Mouse (Mus musculus) heart, embryonic 16.5 days (tissue): ENCODE measurements around the gene Cmtm1. TPM values are rescaled to one million over a fixed set of nuclear protein-coding genes. Genes with fewer than 3 reads are reported as not detected.

Experiments used
- ATAC-seq: fragments of 200-750 bp; cut with Nextera tagmentation; replicated peaks from 2 replicates; pipeline ENCODE4 v1.8.0; 2017; ENCODE audit warnings: moderate number of reproducible peaks; ENCODE audit not compliant: insufficient read depth, low FRiP score; ENCODE audit errors: extremely low read depth
- H3K27ac ChIP-seq: fragments of 300-500 bp; sonication (generic); 2 replicates; pipeline ENCODE4 v1.5.1; 2014; ENCODE audit warnings: mild to moderate bottlenecking, low read length, control low read depth, moderate library complexity
- H3K27me3 ChIP-seq: fragments of 300-500 bp; sonication (generic); 2 replicates; pipeline ENCODE4 v1.6.1; 2014; ENCODE audit warnings: low read length, mixed read lengths; ENCODE audit not compliant: control insufficient read depth, insufficient read depth
- H3K36me3 ChIP-seq: fragments of 300-500 bp; sonication (generic); 2 replicates; pipeline ENCODE4 v1.6.1; 2014; ENCODE audit not compliant: control insufficient read depth, insufficient read depth
- H3K4me1 ChIP-seq: fragments of 300-500 bp; sonication (generic); 2 replicates; pipeline ENCODE4 v1.6.1; 2014; ENCODE audit warnings: low read length, mixed read lengths; ENCODE audit not compliant: control insufficient read depth, insufficient read depth
- H3K4me2 ChIP-seq: fragments of 300-500 bp; sonication (generic); 2 replicates; pipeline ENCODE4 v1.6.1; 2014; ENCODE audit warnings: low read depth, mild to moderate bottlenecking, control low read depth, low read length
- H3K4me3 ChIP-seq: fragments of 300-500 bp; sonication (generic); 2 replicates; pipeline ENCODE4 v1.5.1; 2014; ENCODE audit warnings: mild to moderate bottlenecking, control low read depth, low read length
- H3K9ac ChIP-seq: fragments of 300-500 bp; sonication (generic); 2 replicates; pipeline ENCODE4 v1.6.1; 2014; ENCODE audit warnings: low read length, control low read depth
- H3K9me3 ChIP-seq: fragments of 300-500 bp; sonication (generic); replicated peaks from 2 replicates; pipeline ENCODE4 v1.6.1; 2016; ENCODE audit warnings: low read length; ENCODE audit not compliant: control insufficient read depth
- WGBS: fragments of 180-500 bp; shearing (Covaris S2); extraction: QIAGEN DNeasy Blood & Tissue Kit; methylation state at CpG from one replicate; pipeline ENCODE4 v1.1.7; 2014; 5-methylcytosine and 5-hydroxymethylcytosine counted together
- polyA plus RNA-seq: library from polyadenylated mRNA; unstranded; fragments of >200 nt; fragmentation: Nextera tagmentation; extraction: Ambion mirVana; gene quantifications from 2 replicates; pipeline ENCODE4 v1.2.1, GENCODE M21; 2015

Gene Cmtm1
- polyA plus RNA-seq, 1 experiment from 2014 or later = not detected

GRCm38 (mm10) chr8:104250439-104251367, 59.2 kb downstream of the Cmtm1 start, which contains the start of gene Cklf:
TSS of gene Cklf (plus strand) at chr8:104250861.
- Histone ChIP-seq H3K4me1 (peaks cover 13% of the 10 kb centered on the region), H3K27me3 (no peaks in the 10 kb centered on the region), H3K4me2 (peak within 1 kb of the TSS; percentile 70), H3K9me3 (no peaks in the 10 kb centered on the region), H3K27ac (peak within 1 kb of the TSS; percentile 81), H3K4me3 (peak within 1 kb of the TSS; percentile 88), H3K9ac (peak within 1 kb of the TSS; percentile 88), H3K36me3 (no peaks in the 10 kb centered on the region)
- peak; percentile 83 for ATAC-seq
- WGBS = 4% methylated on average over 41 of the region's 41 CpGs

- H3K27me3 ChIP-seq = no peaks in the 10 kb centered on the region
- peaks cover 13% of the 10 kb centered on the region for H3K4me1 ChIP-seq
- no peak overlapping the region for H3K27ac ChIP-seq
- no peaks in the 10 kb centered on the region for H3K36me3 ChIP-seq
- no peak for ATAC-seq
- H3K9me3 ChIP-seq = no peaks in the 10 kb centered on the region
- WGBS = 77% methylated on average over 7 of the region's 7 CpGs
- no peak overlapping the region for H3K9ac ChIP-seq
- no peak overlapping the region for H3K4me3 ChIP-seq
- no peak overlapping the region for H3K4me2 ChIP-seq
Measured at GRCm38 (mm10) chr8:104249442-104249996, 60.4 kb downstream of the Cmtm1 start.

GRCm38 (mm10) chr8:104248276-104248675, 61.7 kb downstream of the Cmtm1 start, which contains the start of gene Tk2:
TSS of gene Tk2 (minus strand) at chr8:104248558.
- Histone ChIP-seq H3K36me3 (no peaks in the 10 kb centered on the region), H3K4me2 (peak within 1 kb of the TSS; percentile 68), H3K9me3 (no peaks in the 10 kb centered on the region), H3K27ac (peak within 1 kb of the TSS; percentile 6; the same call in 1 of the 2 replicates), H3K27me3 (no peaks in the 10 kb centered on the region), H3K9ac (peak within 1 kb of the TSS; percentile 83), H3K4me3 (peak within 1 kb of the TSS; percentile 82), H3K4me1 (peaks cover 13% of the 10 kb centered on the region)
- WGBS = under 1% methylated on average over 28 of the region's 28 CpGs
- peak; percentile 81 for ATAC-seq

- peaks cover under 1% of the 10 kb centered on the region; the same call in 1 of the 2 replicates for H3K36me3 ChIP-seq
- H3K9me3 ChIP-seq = no peaks in the 10 kb centered on the region
- H3K27ac ChIP-seq = 0 out of 2 replicates have a peak overlapping the region, but pooled peaks have one; percentile 4
- WGBS = 4% methylated on average over 11 of the region's 11 CpGs
- H3K27me3 ChIP-seq = no peaks in the 10 kb centered on the region
- H3K9ac ChIP-seq = peak overlapping the region; percentile 83
- H3K4me2 ChIP-seq = peak overlapping the region; percentile 68
- H3K4me3 ChIP-seq = peak overlapping the region; percentile 82
- no peak for ATAC-seq
- H3K4me1 ChIP-seq = peaks cover 13% of the 10 kb centered on the region
Measured at GRCm38 (mm10) chr8:104247908-104248275, 62.1 kb downstream of the Cmtm1 start.

- peaks cover 3% of the 10 kb centered on the region; the same call in 1 of the 2 replicates for H3K36me3 ChIP-seq
- H3K9me3 ChIP-seq = no peaks in the 10 kb centered on the region
- no peak for ATAC-seq
- H3K4me3 ChIP-seq = peak overlapping the region; percentile 82
- H3K27ac ChIP-seq = no peak overlapping the region
- no peaks in the 10 kb centered on the region for H3K27me3 ChIP-seq
- peak overlapping the region; percentile 68 for H3K4me2 ChIP-seq
- peaks cover 13% of the 10 kb centered on the region for H3K4me1 ChIP-seq
- peak overlapping the region; percentile 83 for H3K9ac ChIP-seq
- 65% methylated on average over 22 of the region's 22 CpGs for WGBS
Measured at GRCm38 (mm10) chr8:104247054-104247907, 62.7 kb downstream of the Cmtm1 start.

GRCm38 (mm10) chr8:104246621-104247020, 63.3 kb downstream of the Cmtm1 start:
- Histone ChIP-seq H3K4me1 (peaks cover 11% of the 10 kb centered on the region), H3K9me3 (no peaks in the 10 kb centered on the region), H3K4me3 (no peak overlapping the region), H3K36me3 (peaks cover 3% of the 10 kb centered on the region; the same call in 1 of the 2 replicates), H3K27me3 (no peaks in the 10 kb centered on the region), H3K9ac (no peak overlapping the region), H3K27ac (no peak overlapping the region), H3K4me2 (no peak overlapping the region)
- 82% methylated on average over 4 of the region's 4 CpGs for WGBS
- no peak for ATAC-seq

Other genes with a start within 250 kb of the Cmtm1 start
- 48.8 and 51.0 TPM in 2 replicates for gene Cdh5, start 208.5 kb downstream of the Cmtm1 start, polyA plus RNA-seq
- gene Bean1, start 139.7 kb downstream of the Cmtm1 start, polyA plus RNA-seq = 0.76 and 0.94 TPM in 2 replicates
- 11.4 and 12.9 TPM in 2 replicates for gene Tk2, start 61.6 kb downstream of the Cmtm1 start, polyA plus RNA-seq
- 24.9 and 27.2 TPM in 2 replicates for gene Cklf, start 59.3 kb downstream of the Cmtm1 start, polyA plus RNA-seq
- gene Cmtm2a, start 17.0 kb downstream of the Cmtm1 start, polyA plus RNA-seq = not detected in 2 replicates
- gene Gm45711, start 64 bp downstream of the Cmtm1 start, polyA plus RNA-seq = not detected in 2 replicates
- gene Gm11020, start 11.4 kb upstream of the Cmtm1 start, polyA plus RNA-seq = not detected in 2 replicates
- not detected in 2 replicates for gene Cmtm2b, start 12.1 kb upstream of the Cmtm1 start, polyA plus RNA-seq
- gene Cmtm3, start 29.3 kb upstream of the Cmtm1 start, polyA plus RNA-seq = 81.8 and 83.9 TPM in 2 replicates
- 1.3 and 1.7 TPM in 2 replicates for gene Cmtm4, start 85.7 kb upstream of the Cmtm1 start, polyA plus RNA-seq
- 54.2 and 55.9 TPM in 2 replicates for gene Dync1li2, start 132.9 kb upstream of the Cmtm1 start, polyA plus RNA-seq
- gene Terb1, start 199.8 kb upstream of the Cmtm1 start, polyA plus RNA-seq = 0.11 and 0.13 TPM in 2 replicates
- 58.4 and 68.8 TPM in 2 replicates for gene Nae1, start 224.5 kb upstream of the Cmtm1 start, polyA plus RNA-seq
- 2.4 and 3.0 TPM in 2 replicates for gene Car7, start 224.5 kb upstream of the Cmtm1 start, polyA plus RNA-seq